Mouse (Mus musculus) layer of hippocampus, postnatal 10 days (tissue): ENCODE measurements at regions not wholly inside any gene's neighbourhood (a gene's known extent, or its start where the extent isn't known, plus 50 kb on each side); places are given as distances from the start of the nearest gene placed in this dataset.

Experiments used
- DNase-seq, 2 experiments: peaks; one replicate each; pipeline ENCODE4 v3.0.0; 2021; ENCODE audit warnings: low spot score in 2 of 2

DNA sequence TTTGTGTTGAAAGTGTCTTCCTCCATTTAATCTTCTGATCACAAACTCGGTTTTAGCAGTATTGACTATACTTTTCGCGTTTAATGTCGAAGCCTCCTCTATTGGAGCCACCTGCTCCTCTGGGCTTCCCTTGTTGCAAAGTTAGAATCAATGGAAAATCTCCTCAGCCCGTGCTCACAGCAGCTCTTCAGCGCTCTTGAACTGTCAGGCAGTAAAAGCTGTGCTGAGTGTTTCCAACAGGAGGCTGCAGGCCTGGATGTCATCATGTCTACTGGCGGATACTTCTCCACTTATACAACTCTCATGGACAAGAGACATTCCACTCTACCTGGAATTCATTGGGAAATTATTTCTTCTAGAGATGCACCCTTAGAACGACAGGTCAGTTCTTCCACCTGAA lies 380.4 kb upstream of the Crim1 start:
- DNase-seq: no peak

DNA sequence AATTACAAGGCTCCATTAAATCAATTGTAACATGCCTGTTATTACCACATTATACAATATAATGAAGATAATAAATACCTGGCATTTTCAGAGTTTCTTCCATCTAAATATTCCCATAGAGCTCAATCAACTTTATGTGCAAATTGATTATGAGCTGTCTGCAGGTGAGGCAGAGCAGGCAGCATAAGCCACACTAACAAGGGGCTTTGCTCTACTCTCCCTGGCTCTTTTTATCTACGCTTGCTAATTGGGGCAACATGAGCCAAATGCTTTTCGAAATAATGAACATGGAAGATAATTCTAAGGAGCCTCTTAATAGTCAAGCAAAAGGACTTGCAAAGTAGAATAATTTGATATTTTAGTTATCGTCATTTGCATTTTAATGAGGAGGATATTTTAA lies 356.1 kb upstream of the Crim1 start:
- DNase-seq: no peak

DNA sequence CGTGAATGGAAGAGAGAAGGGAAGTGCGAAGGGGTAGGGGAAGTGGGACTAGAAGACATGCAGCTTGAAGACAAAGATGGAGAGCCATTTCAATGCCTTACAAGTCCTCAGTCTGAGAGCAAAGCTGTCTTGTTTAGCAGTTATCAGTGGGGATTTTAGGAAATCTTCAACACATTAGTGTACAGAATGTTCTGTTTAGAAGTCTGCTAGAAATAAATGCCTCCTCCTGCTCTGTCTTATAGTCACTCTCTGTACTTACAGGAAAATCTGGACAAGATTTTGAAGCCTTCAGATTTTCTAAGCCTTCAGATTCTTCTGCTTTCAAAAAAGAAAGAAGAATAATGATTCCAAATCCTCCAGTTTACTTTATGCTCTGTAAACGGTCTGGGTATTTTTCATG lies 325.6 kb upstream of the Crim1 start:
- DNase-seq: no peak

DNA sequence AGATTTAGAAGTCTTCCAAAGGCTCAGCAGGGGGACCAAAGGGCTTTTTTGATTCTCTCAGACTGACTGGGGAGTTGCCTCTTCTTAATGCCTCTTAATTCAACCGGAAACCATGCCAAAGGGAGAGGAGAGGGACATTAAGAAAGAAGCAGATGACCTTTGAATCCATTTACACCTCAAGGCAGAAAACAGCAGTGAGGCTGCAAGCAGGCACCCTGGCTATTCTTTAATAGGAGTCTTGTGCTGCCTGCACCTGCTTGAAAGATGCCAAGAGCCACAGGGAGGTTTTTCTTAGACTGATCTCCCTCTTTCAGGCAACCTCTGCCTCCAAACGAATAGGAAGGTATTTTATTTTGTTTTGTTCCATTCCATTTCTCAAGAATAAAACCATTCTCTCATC lies 323.0 kb upstream of the Crim1 start:
- DNase-seq: no peak

DNA sequence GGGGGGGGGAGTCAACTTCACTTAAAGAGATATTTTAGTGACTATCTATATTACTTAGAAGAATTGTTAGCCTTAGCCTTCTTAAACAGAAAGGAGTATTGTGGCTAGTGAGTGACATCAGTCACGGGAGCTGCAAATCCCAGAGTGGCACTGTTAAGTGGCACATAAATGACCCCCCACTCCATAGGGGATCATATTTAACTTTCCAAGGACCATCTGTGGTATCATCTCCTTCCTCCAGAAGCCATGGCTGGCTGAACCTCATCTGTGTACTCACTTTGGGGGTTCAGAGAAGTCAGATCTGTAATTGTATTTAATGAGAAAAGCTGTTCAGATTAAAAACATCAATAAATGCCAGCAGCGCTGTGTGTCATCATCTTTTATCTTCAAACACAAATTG lies 314.9 kb upstream of the Crim1 start:
- DNase-seq: no peak

DNA sequence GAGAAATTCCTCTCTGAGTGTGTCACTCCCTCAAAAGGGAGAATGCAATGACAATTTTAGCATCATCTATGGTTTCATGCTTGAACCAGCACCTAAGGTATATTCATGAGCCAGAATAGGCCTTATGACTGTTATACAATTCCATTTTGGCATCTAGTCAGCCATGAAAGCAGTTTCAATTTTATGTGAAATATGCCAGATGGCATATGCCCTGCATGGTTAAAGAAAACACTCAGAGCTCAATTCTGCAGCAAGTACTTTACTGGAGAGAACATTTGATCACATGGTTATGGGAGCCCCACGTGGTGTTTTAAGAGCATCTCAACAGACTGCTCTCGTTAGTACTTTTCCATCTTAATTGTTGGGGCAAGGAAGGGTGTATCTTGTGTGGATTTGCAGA lies 310.9 kb upstream of the Crim1 start:
- DNase-seq: no peak

DNA sequence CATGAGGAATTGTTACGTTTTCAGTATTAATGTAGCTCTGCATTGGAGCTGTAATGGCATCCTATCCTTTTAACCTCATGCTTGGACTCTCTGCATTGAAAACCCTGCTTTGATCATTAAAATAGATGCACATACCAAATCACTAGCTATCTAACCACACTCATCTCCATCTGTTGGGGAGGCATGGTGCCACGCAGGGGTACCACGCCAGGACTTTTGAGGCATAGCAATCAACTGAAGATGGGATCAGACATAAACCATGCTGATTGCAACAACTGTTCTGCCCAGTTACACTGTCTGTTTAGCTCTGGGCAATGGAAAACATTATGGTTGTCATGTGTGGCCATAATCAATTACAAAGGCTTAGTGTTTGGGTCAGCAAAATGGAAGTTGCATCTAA lies 295.6 kb upstream of the Crim1 start:
- DNase-seq: peak; percentile 51 to 58

DNA sequence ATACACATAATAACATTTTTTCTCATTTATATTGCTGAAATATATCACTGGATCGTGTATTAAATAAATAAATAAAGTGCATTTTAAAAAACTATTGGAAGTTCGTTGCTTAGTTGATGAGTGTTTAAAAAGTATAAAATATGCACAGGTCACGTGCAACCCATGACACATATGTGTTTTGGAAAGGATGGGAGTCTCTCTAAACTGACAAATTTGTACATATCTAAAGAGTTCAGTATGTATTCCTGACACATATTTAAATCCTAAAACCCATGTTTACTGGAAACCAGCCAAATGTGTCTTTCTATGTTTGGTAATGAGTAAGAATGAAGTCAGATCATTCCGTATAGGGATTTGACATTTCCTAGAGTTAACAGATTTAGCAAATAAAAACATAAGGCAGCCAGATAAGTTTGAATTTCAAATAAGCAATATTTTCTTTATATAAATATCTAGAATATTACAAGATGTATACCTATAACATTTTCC lies 286.0 kb upstream of the Crim1 start:
- DNase-seq: no peak

DNA sequence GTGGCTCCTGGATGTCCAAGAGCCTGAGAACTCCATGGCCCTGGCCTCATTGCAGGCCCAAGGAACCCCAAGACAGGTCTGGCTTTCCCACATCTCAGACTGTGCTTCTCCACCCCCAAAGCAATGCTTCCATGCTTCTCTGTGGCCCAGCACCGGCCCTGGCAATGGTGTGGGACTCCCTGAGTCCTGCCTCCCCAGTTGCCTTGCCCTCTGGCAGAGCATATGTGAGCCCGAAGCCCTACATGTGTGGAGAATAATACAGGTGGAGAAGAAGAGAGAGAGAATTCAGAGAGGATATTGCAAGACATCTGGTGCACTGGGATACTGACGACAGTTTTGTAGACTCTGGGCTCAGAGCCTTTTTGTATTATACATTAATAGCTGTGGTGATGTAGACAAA lies 269.8 kb upstream of the Crim1 start:
- peak in 1 of 2 experiments; percentile 3 for DNase-seq

DNA sequence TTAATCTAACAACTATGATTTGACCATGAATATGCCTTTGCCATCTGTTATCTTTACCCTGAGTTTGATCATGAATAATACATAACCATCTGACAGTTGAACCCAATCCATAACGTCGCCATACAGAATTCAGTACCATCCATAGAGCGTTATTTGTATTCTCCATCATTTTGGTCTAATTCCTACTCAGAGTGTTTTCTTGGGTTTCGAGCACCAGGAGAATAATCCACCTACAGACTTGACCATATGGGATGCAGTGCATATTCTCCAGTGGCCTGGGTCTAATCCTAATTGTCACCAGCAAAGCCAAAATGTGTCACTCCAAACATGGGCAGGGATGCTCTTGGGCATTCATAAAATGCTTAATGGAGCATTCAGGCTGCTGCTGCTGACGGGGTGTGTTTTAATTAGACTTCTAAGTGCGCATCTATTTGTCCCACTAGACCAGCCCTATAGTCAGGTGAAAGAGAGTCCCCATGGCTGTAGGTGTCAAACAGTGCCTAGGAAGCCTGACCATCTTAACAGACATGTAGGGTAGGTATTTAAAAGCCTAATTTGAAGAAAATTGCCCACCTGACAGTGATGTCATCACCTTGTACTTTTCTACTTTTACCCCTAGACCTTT lies 269.0 kb upstream of the Crim1 start:
- DNase-seq: no peak

DNA sequence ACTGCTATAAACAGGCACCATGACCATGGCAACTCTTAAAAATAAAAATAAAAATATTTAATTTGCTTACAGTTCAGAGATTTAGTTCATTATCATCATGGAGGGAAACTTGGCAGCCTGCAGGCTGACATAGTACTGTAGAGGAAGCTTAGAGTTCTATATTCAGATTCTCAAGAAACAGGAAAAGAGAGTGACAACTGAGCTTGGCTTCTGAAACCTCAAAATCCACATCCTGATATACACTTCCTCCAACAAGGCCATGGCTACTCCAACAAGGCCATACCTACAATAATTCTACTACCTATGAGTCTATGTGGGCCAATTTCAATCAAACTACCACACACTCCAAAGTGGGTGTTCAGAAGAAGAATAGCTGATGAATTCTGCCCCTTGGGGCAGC lies 266.9 kb upstream of the Crim1 start:
- DNase-seq: no peak

DNA sequence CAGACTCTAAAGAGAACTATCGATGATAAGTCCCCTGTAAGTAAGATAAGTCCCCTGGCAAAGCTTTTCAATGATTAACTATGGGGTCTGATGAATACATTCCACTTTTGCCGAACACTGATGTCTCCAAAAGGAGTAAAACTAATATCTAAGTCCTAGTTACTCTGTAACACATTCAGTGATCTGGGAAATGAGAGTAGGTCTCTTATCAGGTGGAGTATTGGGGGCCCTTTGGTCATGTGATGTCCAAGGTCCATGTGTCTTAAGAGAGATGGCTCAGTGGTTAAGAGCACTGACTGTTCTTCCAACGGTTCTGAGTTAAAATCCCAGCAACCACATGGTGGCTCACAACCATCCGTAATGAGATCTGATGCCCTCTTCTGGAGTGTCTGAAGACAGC lies 242.0 kb upstream of the Crim1 start:
- DNase-seq: no peak

DNA sequence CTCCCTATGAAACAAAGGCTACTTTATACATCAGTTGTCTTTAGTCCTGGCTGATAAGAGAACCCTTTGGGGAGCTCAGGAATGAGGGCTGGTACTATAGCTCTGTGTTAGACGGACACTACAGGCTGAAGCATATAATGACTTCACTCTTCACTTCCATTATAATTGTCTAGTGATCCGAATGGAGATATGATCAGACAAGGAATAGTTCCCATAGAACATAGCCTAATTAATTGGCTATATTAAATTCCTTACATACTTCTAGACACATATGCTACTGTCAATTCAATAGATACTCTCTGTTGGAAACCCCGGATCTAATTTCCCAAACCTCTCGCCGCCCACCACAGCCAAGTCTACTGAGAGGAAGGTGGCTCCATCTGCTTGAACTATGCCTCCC lies 238.8 kb upstream of the Crim1 start:
- no peak for DNase-seq

DNA sequence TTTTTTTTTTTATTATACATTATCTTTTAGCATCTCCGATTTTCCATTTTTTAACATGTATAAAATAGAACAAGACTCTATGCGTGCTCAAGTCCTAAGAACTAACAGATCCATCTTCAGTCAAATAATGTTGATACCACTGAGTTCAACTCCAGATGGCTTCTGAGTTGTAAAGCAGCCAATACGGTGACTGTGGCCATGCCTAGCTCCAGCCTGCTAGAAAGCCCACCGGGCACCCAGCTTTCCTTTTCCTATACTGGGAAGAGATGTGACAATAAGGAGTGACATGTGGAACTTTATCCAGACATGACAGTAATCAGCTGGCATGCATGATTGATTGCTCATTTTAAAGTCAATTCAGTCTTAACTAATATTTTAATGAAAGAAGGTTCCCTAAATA lies 236.7 kb upstream of the Crim1 start:
- no peak for DNase-seq

DNA sequence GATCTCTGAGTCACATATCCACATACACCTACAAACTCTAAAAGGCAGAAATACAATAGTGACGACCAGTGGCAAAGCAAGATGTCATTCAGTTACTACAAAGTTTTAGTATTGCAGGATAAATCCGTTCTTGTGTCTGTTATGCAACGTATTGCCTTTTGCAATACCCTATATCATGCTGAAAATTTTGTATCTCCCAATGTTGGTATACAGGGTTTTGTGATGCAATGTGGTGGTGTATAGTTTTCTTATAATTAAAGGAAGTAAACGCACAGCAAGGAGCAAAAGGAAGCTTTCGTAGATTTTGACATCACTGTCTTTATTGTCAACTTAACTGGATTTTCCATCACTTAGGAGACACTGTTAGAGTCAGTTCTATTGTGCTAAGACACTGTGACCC lies 231.5 kb upstream of the Crim1 start:
- no peak for DNase-seq

DNA sequence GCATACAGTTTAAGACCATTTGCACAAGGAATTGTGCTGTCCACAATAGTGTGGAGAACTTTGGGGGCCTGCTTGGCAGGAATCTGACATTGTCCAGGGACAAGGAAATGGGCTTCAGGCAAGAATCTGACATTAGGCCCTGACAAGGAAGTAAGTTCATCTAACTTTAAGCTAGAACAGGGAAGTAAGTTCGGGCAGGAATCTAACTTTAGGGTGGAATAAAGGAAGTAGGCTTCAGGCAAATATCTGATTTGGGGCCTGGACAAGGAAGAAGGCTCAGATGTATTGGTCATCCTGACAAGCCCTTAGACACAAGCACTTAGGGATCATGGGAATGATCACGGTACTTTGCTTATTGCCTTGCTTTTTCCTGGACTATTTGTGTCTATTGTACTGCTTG lies 230.9 kb upstream of the Crim1 start:
- DNase-seq: no peak
